Mouse (Mus musculus) central nervous system, embryonic 14 days (tissue): ENCODE measurements around the gene Obsl1. TPM values are rescaled to one million over a fixed set of nuclear protein-coding genes. Genes with fewer than 3 reads are reported as not detected.

Experiments used
- polyA plus RNA-seq: library from polyadenylated mRNA; depleted of rRNA; stranded (reverse); fragments of >200 nt; gene quantifications from 2 replicates; pipeline ENCODE4 v1.2.3, GENCODE M21; 2012; rRNA removed

The Obsl1 gene
- 53.1 and 100 TPM in 2 replicates for polyA plus RNA-seq

GRCm38 (mm10) chr1:75505956-75506831 is at the start of gene Obsl1:
Gene Obsl1 (minus strand): TSS chr1:75506452.

GRCm38 (mm10) chr1:75545965-75546956 is 40.0 kb upstream of the Obsl1 start, which contains the start of gene Slc4a3:
Gene Slc4a3 (plus strand): TSS chr1:75546266.

GRCm38 (mm10) chr1:75521321-75522031 is 15.2 kb upstream of the Obsl1 start, which contains the start of gene Stk11ip:
Gene Stk11ip (plus strand): TSS chr1:75521529.

GRCm38 (mm10) chr1:75507006-75507405 is 754 bp upstream of the Obsl1 start, which contains the start of gene Inha:
Gene Inha (plus strand): TSS chr1:75507077.

GRCm38 (mm10) chr1:75478916-75479634 is 27.2 kb downstream of the Obsl1 start, which contains the start of the genes Chpf and Tmem198:
Gene Chpf (minus strand): TSS chr1:75479307.
Gene Tmem198 (plus strand): TSS chr1:75479532.

GRCm38 (mm10) chr1:75450314-75451005 is 55.8 kb downstream of the Obsl1 start, which contains the start of gene Asic4:
Gene Asic4 (plus strand): TSS chr1:75450436.

GRCm38 (mm10) chr1:75435475-75436328 is 70.5 kb downstream of the Obsl1 start, which contains the start of gene Gmppa:
Gene Gmppa (plus strand): TSS chr1:75435930.

Other genes starting within 250 kb of the Obsl1 start
- gene Ptprn, start 241.9 kb downstream of the Obsl1 start, polyA plus RNA-seq = 36.6 and 47.6 TPM in 2 replicates
- 58.6 and 67.6 TPM in 2 replicates for gene Resp18, start 228.0 kb downstream of the Obsl1 start, polyA plus RNA-seq
- 146 and 166 TPM in 2 replicates for gene Dnpep, start 188.5 kb downstream of the Obsl1 start, polyA plus RNA-seq
- gene Des, start 146.1 kb downstream of the Obsl1 start, polyA plus RNA-seq = 0.93 and 10.1 TPM in 2 replicates
- gene Speg, start 131.2 kb downstream of the Obsl1 start, polyA plus RNA-seq = 41.4 and 54.7 TPM in 2 replicates
- 101 and 108 TPM in 2 replicates for gene Gmppa, start 70.5 kb downstream of the Obsl1 start, polyA plus RNA-seq
- gene Asic4, start 56.0 kb downstream of the Obsl1 start, polyA plus RNA-seq = 22.4 and 30.0 TPM in 2 replicates
- gene Chpf, start 27.1 kb downstream of the Obsl1 start, polyA plus RNA-seq = 52.0 and 66.5 TPM in 2 replicates
- 34.7 and 39.6 TPM in 2 replicates for gene Tmem198, start 26.9 kb downstream of the Obsl1 start, polyA plus RNA-seq
- gene Inha, start 625 bp upstream of the Obsl1 start, polyA plus RNA-seq = 54.6 and 59.8 TPM in 2 replicates
- 34.9 and 35.1 TPM in 2 replicates for gene Stk11ip, start 15.1 kb upstream of the Obsl1 start, polyA plus RNA-seq
- gene Slc4a3, start 39.8 kb upstream of the Obsl1 start, polyA plus RNA-seq = 52.2 and 67.1 TPM in 2 replicates